Mouse (Mus musculus) kidney, adult 2 months (tissue): ENCODE results near the gene Iqck.

Source experiments
- CTCF ChIP-seq: fragments of 200-500 bp; conservative IDR thresholded peaks from 2 replicates; pipeline ENCODE4 v1.5.1; 2011; ENCODE audit warnings: low read depth, mild to moderate bottlenecking, control low read depth, low read length, moderate library complexity, mixed read lengths; ENCODE audit not compliant: insufficient read depth, insufficient read length
- POLR2A ChIP-seq: fragments of 200-500 bp; IDR thresholded peaks from one replicate; pipeline ENCODE4 v1.6.1; 2011; ENCODE audit warnings: low read depth, low read length, control low read depth

DNA sequence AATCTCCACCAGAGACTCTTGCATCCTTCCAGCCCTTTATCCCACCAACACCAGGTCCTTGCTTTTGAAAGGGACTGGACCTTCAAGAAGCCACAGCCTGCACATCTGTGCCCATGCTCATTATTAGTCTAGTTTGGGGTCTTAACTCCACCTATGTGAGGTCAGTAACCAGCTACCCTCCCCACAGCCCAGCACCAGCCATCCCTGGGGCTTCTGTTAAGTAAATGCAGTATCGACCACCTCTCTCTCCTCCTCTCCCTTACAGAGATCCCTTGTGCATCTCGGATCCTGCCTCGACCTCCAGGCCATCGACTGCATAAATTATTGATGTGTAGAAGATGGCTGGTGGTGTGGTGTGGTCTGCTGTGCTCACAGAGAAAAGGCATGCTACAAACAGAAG lies 130.8 kb downstream of the Iqck start:
- no peak for TF ChIP-seq POLR2A
- TF ChIP-seq CTCF: no peak
